Mouse (Mus musculus) hindbrain, embryonic 14.5 days (tissue): ENCODE data around the gene Stk33. TPM values are rescaled to one million over a fixed set of nuclear protein-coding genes. Genes with fewer than 3 reads are reported as not detected.

ENCODE experiments used
- ATAC-seq: fragments of 200-750 bp; cut with Nextera tagmentation; 2 replicates; pipeline ENCODE4 v1.8.0; 2017; ENCODE audit warnings: moderate number of reproducible peaks, mild to moderate bottlenecking, moderate TSS enrichment, moderate library complexity; ENCODE audit not compliant: low FRiP score
- DNase-seq: peaks from one replicate; pipeline ENCODE4 v3.0.0-alpha.2; 2015; ENCODE audit warnings: low spot score
- H3K27ac ChIP-seq: fragments of 300-500 bp; sonication (generic); 2 replicates; pipeline ENCODE4 v1.5.1; 2014; ENCODE audit warnings: mild to moderate bottlenecking, moderate library complexity
- H3K27me3 ChIP-seq: fragments of 300-500 bp; sonication (generic); 2 replicates; pipeline ENCODE4 v1.6.1; 2014; ENCODE audit warnings: mild to moderate bottlenecking, low read length, mixed read lengths; ENCODE audit not compliant: control insufficient read depth, insufficient read depth
- H3K36me3 ChIP-seq: fragments of 300-500 bp; sonication (generic); replicated peaks from 2 replicates; pipeline ENCODE4 v1.6.1; 2014; ENCODE audit not compliant: control insufficient read depth, insufficient read depth
- H3K4me1 ChIP-seq: fragments of 300-500 bp; sonication (generic); replicated peaks from 2 replicates; pipeline ENCODE4 v1.6.1; 2014; ENCODE audit warnings: antibody characterized with exemption, low read length, mixed read lengths; ENCODE audit not compliant: control insufficient read depth, insufficient read depth
- H3K4me2 ChIP-seq: fragments of 300-500 bp; sonication (generic); replicated peaks from 2 replicates; pipeline ENCODE4 v1.6.1; 2014; ENCODE audit warnings: mild to moderate bottlenecking, moderate library complexity
- H3K4me3 ChIP-seq: fragments of 300-500 bp; sonication (generic); replicated peaks from 2 replicates; pipeline ENCODE4 v1.5.1; 2014; ENCODE audit warnings: mild to moderate bottlenecking, low read length
- H3K9ac ChIP-seq: fragments of 300-500 bp; sonication (generic); 2 replicates; pipeline ENCODE4 v1.6.1; 2014
- H3K9me3 ChIP-seq: fragments of 300-500 bp; sonication (generic); 2 replicates; pipeline ENCODE4 v1.6.1; 2016; ENCODE audit warnings: low read length; ENCODE audit not compliant: control insufficient read depth
- WGBS: fragments of 180-500 bp; shearing (Covaris S2); extraction: QIAGEN DNeasy Blood & Tissue Kit; methylation state at CpG from one replicate; pipeline ENCODE4 v1.1.7; 2014; 5-methylcytosine and 5-hydroxymethylcytosine counted together
- polyA plus RNA-seq: library from polyadenylated mRNA; unstranded; fragments of >200 nt; fragmentation: Nextera tagmentation; extraction: Ambion mirVana; gene quantifications from 2 replicates; pipeline ENCODE4 v1.2.1, GENCODE M21; 2014

Gene Stk33
- polyA plus RNA-seq, 1 experiment from 2014 or later, result 7.8 TPM

GRCm38 (mm10) chr7:109455748-109456147, 16.9 kb upstream of the Stk33 start:
- H3K36me3 ChIP-seq, result no peaks in the 10 kb centered on the region
- 84% methylated on average over 2 of the region's 2 CpGs for WGBS
- no peaks in the 10 kb centered on the region for H3K4me1 ChIP-seq
- no peaks in the 10 kb centered on the region for H3K9me3 ChIP-seq
- ATAC-seq (no peak), DNase-seq (no peak)
- no peak overlapping the region for H3K9ac ChIP-seq
- no peak overlapping the region for H3K4me2 ChIP-seq
- no peak overlapping the region for H3K27ac ChIP-seq
- H3K27me3 ChIP-seq, result no peaks in the 10 kb centered on the region
- no peak overlapping the region for H3K4me3 ChIP-seq

DNA sequence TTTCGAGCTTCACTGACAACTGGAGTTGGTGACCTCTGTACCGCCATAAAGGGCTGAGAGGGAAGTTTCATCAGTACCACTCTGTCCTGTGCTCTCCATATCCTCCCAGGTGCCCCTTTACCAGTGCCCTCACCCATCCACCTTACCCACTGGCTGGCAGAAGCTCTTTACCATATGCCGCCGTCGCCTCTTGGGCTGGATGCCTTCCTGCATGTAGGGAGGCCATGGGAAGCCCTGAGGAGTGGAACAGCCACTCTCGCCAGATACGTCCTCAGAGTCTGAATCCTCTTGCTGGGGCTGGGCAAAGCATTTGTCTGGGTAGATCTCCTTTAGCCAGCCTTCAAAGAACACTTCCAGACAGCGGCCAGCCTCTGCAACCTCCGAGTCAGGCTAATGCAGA, 16.0 kb upstream of the Stk33 start:
- Histone ChIP-seq H3K4me1 (no peaks in the 10 kb centered on the region), H3K9me3 (no peaks in the 10 kb centered on the region), H3K4me2 (no peak overlapping the region), H3K36me3 (no peaks in the 10 kb centered on the region), H3K27me3 (no peaks in the 10 kb centered on the region), H3K27ac (no peak overlapping the region), H3K9ac (no peak overlapping the region), H3K4me3 (no peak overlapping the region)
- ATAC-seq (no peak), DNase-seq (no peak)
- WGBS, result 89% methylated on average over 9 of the region's 9 CpGs

DNA sequence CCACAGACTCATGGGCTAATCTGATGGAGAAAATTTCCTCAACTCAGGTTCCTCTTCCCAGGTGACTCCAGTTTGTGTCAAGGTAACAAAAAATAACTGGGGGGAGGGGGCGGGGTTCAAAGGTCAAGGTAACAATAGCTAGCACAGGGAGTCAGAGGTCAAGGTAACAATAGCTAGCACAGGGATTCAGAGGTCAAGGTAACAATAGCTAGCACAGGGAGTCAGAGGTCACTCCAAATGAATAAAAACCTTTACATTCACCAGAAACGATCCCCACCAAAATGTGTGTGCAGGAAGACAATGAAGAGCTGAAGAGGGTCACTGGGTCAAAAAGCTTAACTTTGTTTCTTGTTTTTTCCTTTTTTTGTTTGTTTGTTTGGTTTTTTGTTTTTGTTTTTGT, 9.2 kb upstream of the Stk33 start:
- 48% methylated on average over 2 of the region's 2 CpGs for WGBS
- no peak overlapping the region for H3K9ac ChIP-seq

DNA sequence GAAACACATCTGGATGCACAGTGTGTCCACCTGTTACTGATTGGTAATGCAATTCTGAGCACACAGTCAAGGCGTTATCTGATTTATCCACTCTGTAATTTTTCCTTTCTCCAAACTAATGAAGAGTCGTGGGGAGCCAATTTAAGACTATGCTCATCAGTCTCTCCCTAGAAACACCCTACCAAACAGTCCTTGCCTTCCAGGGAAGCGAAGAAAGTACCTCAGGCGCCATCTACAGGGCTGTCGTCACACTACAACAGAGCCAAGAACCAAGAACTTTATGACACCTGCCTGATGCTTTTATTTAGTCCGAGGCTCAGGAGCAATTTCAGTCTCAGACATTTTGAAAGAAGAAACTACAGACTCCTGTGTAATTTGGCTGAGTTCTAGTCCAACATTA, 6.1 kb upstream of the Stk33 start:
- Histone ChIP-seq H3K4me2 (no peak overlapping the region), H3K9me3 (no peaks in the 10 kb centered on the region), H3K9ac (no peak overlapping the region), H3K4me3 (no peak overlapping the region), H3K4me1 (no peaks in the 10 kb centered on the region), H3K27ac (no peak overlapping the region), H3K27me3 (no peaks in the 10 kb centered on the region), H3K36me3 (no peaks in the 10 kb centered on the region)
- 8% methylated on average over 6 of the region's 6 CpGs for WGBS
- DNase-seq, result peak; percentile 78
- no peak for ATAC-seq

More for the DNA sequence above, 9.2 kb upstream of the Stk33 start:
- no peak overlapping the region for H3K27ac ChIP-seq
- H3K4me3 ChIP-seq, result no peak overlapping the region
- H3K4me1 ChIP-seq, result no peaks in the 10 kb centered on the region
- H3K27me3 ChIP-seq, result no peaks in the 10 kb centered on the region
- no peak overlapping the region for H3K4me2 ChIP-seq
- H3K9me3 ChIP-seq, result no peaks in the 10 kb centered on the region
- DNase-seq (no peak), ATAC-seq (no peak)
- no peaks in the 10 kb centered on the region for H3K36me3 ChIP-seq

- Histone ChIP-seq H3K4me3 (no peak overlapping the region), H3K36me3 (no peaks in the 10 kb centered on the region), H3K9ac (no peak overlapping the region), H3K9me3 (no peaks in the 10 kb centered on the region), H3K27me3 (no peaks in the 10 kb centered on the region), H3K27ac (no peak overlapping the region), H3K4me1 (peaks cover 12% of the 10 kb centered on the region; the same call in 1 of the 2 replicates), H3K4me2 (no peak overlapping the region)
- 83% methylated on average over 5 of the region's 5 CpGs for WGBS
- no peak for DNase-seq
- no peak for ATAC-seq
Measured at GRCm38 (mm10) chr7:109442739-109443138, 3.9 kb upstream of the Stk33 start.

GRCm38 (mm10) chr7:109440697-109441269, 1.9 kb upstream of the Stk33 start:
- Histone ChIP-seq H3K4me2 (no peak overlapping the region), H3K9ac (no peak overlapping the region), H3K27me3 (no peaks in the 10 kb centered on the region), H3K4me1 (peaks cover 12% of the 10 kb centered on the region; the same call in 1 of the 2 replicates), H3K9me3 (no peaks in the 10 kb centered on the region), H3K36me3 (no peaks in the 10 kb centered on the region), H3K27ac (no peak overlapping the region), H3K4me3 (no peak overlapping the region)
- ATAC-seq, result no peak
- DNase-seq, result no peak
- 87% methylated on average over 9 of the region's 9 CpGs for WGBS

GRCm38 (mm10) chr7:109424422-109425159, 14.3 kb downstream of the Stk33 start:
- Histone ChIP-seq H3K27ac (no peak overlapping the region), H3K36me3 (no peaks in the 10 kb centered on the region), H3K9ac (no peak overlapping the region), H3K4me3 (no peak overlapping the region), H3K9me3 (no peaks in the 10 kb centered on the region), H3K4me1 (no peaks in the 10 kb centered on the region), H3K27me3 (no peaks in the 10 kb centered on the region), H3K4me2 (no peak overlapping the region)
- DNase-seq (peak; percentile 89), ATAC-seq (peak; percentile 60; the same call in 1 of the 2 replicates)
- WGBS, result 71% methylated on average over 3 of the region's 3 CpGs

- Histone ChIP-seq H3K4me3 (no peak overlapping the region), H3K36me3 (no peaks in the 10 kb centered on the region), H3K4me2 (no peak overlapping the region), H3K4me1 (no peaks in the 10 kb centered on the region), H3K27ac (no peak overlapping the region), H3K27me3 (no peaks in the 10 kb centered on the region), H3K9me3 (no peaks in the 10 kb centered on the region), H3K9ac (no peak overlapping the region)
- 82% methylated on average over 8 of the region's 8 CpGs for WGBS
- ATAC-seq, result no peak
- no peak for DNase-seq
Measured at GRCm38 (mm10) chr7:109422803-109423202, 16.1 kb downstream of the Stk33 start.

- DNase-seq (no peak), ATAC-seq (no peak)
- H3K4me2 ChIP-seq, result no peak overlapping the region
- no peak overlapping the region for H3K27ac ChIP-seq
- no peak overlapping the region for H3K4me3 ChIP-seq
- H3K27me3 ChIP-seq, result no peaks in the 10 kb centered on the region
- H3K36me3 ChIP-seq, result no peaks in the 10 kb centered on the region
- 48% methylated on average over 7 of the region's 7 CpGs for WGBS
- H3K4me1 ChIP-seq, result no peaks in the 10 kb centered on the region
- no peaks in the 10 kb centered on the region for H3K9me3 ChIP-seq
- no peak overlapping the region for H3K9ac ChIP-seq
Measured at GRCm38 (mm10) chr7:109405491-109405890, 33.4 kb downstream of the Stk33 start.
